Mouse (Mus musculus) heart, embryonic 14.5 days (tissue): ENCODE measurements around the gene Kmt2b. TPM values are rescaled to one million over a fixed set of nuclear protein-coding genes. Genes with fewer than 3 reads are reported as not detected.

Experiments used
- ATAC-seq: fragments of 200-750 bp; cut with Nextera tagmentation; 2 replicates; pipeline ENCODE4 v1.8.0; 2017; ENCODE audit warnings: low read depth, moderate TSS enrichment; ENCODE audit not compliant: insufficient number of reproducible peaks, insufficient read depth, low FRiP score
- H3K27ac ChIP-seq, 2 experiments: fragments of 200-500 bp in 1 of 2; fragments of 300-500 bp in 1 of 2; sonication (generic) in 1 of 2; replicated peaks in 1 of 2; 2 replicates each; pipeline ENCODE4 v1.5.1; 2012 to 2014; ENCODE audit warnings: low read depth in 2 of 2, low read length in 2 of 2, control low read depth in 1 of 2, mild to moderate bottlenecking in 1 of 2, mixed read lengths in 1 of 2; ENCODE audit not compliant: control insufficient read depth in 1 of 2, insufficient read depth in 1 of 2
- H3K27me3 ChIP-seq: fragments of 300-500 bp; sonication (generic); 2 replicates; pipeline ENCODE4 v1.6.1; 2014; ENCODE audit warnings: mild to moderate bottlenecking, low read length, control low read depth; ENCODE audit not compliant: control insufficient read depth, insufficient read depth
- H3K36me3 ChIP-seq: fragments of 300-500 bp; sonication (generic); 2 replicates; pipeline ENCODE4 v1.6.1; 2014; ENCODE audit warnings: mild to moderate bottlenecking, control low read depth, low read length, mixed read lengths; ENCODE audit not compliant: control insufficient read depth, insufficient read depth
- H3K4me1 ChIP-seq, 2 experiments: fragments of 200-500 bp in 1 of 2; fragments of 300-500 bp in 1 of 2; sonication (generic) in 1 of 2; 2 replicates each; pipeline ENCODE4 v1.6.1; 2012 to 2014; ENCODE audit warnings: low read length in 2 of 2, control low read depth in 1 of 2, mixed read lengths in 1 of 2; ENCODE audit not compliant: control insufficient read depth in 2 of 2, insufficient read depth in 2 of 2
- H3K4me2 ChIP-seq: fragments of 300-500 bp; sonication (generic); 2 replicates; pipeline ENCODE4 v1.6.1; 2014; ENCODE audit warnings: mild to moderate bottlenecking, low read length
- H3K4me3 ChIP-seq, 2 experiments: fragments of 200-500 bp in 1 of 2; fragments of 300-500 bp in 1 of 2; sonication (generic) in 1 of 2; 2 replicates each; pipeline ENCODE4 v1.5.1; 2012 to 2014; ENCODE audit warnings: low read length in 2 of 2, mild to moderate bottlenecking in 2 of 2, control low read depth in 1 of 2, low read depth in 1 of 2, moderate library complexity in 1 of 2; ENCODE audit not compliant: control insufficient read depth in 1 of 2, insufficient read depth in 1 of 2
- H3K9ac ChIP-seq: fragments of 300-500 bp; sonication (generic); 2 replicates; pipeline ENCODE4 v1.6.1; 2014; ENCODE audit warnings: mild to moderate bottlenecking, low read length
- H3K9me3 ChIP-seq: fragments of 300-500 bp; sonication (generic); 2 replicates; pipeline ENCODE4 v1.6.1; 2016; ENCODE audit warnings: low read length, control low read depth; ENCODE audit not compliant: control insufficient read depth
- WGBS: fragments of 180-500 bp; shearing (Covaris S2); extraction: QIAGEN DNeasy Blood & Tissue Kit; methylation state at CpG from one replicate; pipeline ENCODE4 v1.1.7; 2014; 5-methylcytosine and 5-hydroxymethylcytosine counted together
- polyA plus RNA-seq: library from polyadenylated mRNA; unstranded; fragments of >200 nt; fragmentation: Nextera tagmentation; extraction: Ambion mirVana; gene quantifications from 2 replicates; pipeline ENCODE4 v1.2.1, GENCODE M21; 2014

Gene Kmt2b
- polyA plus RNA-seq: 8.0 and 9.7 TPM in 2 replicates

- Histone ChIP-seq H3K9ac (peak within 1 kb of the TSS; percentile 96), H3K4me2 (peak within 1 kb of the TSS; percentile 97), H3K4me3 (peak within 1 kb of the TSS; percentile 77 to 94), H3K27me3 (no peaks in the 10 kb centered on the region; the same call in 1 of the 2 replicates), H3K9me3 (no peaks in the 10 kb centered on the region), H3K27ac (peak within 1 kb of the TSS; percentile 88 to 90), H3K36me3 (peaks cover 30% of the 10 kb centered on the region), H3K4me1 (peaks cover 3 to 15% of the 10 kb centered on the region in 2 experiments; a peak in 3 of 4 replicates)
- ATAC-seq: peak; percentile 96
- WGBS: under 1% methylated on average over 61 of the region's 68 CpGs
These were observed at the start of gene Kmt2b for GRCm38 (mm10) chr7:30588676-30589434. Kmt2b (minus strand) TSS chr7:30588726.

DNA sequence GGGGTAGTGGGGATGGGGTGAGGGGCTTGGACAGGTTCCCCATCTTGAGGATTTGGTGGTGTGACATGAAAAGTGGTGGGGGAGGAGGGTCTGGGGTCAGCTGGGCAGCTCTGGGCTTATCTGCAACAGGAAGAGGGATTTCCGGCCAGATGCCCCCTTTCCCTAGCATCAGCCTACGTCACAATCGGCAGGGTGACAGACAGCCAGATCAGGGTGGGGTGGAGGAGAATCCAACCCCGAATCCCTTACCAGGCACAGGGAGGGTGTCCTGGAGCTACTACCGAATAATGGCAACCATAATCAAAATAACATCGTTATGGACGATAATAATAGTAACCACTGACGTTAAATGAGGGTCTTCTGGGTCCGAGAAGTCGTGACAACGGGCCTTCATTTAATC lies 47.9 kb upstream of the Kmt2b start:
- no peak overlapping the region for H3K4me3 ChIP-seq
- no peak overlapping the region for H3K27ac ChIP-seq

DNA sequence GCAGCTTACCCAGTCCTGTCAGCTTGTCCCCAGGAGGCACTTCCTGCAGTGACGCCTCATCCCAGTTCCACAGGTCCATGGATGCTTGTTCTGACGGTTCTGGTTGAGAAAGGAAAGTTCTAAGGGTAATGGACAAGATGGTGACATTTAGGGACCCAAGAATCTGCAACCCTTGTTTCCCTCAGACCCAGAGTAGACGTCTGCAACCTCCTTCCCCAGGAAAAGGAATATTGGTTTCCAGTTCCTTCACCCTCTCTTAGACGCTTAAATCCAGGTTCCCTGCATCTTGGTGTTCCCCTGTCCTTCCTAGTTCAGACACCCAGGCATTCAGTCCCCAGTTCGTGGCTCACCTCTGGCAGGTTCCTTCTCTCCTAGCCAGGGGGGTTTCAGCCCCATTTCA lies 47.2 kb upstream of the Kmt2b start, which contains the start of gene Etv2:
Gene Etv2 (minus strand): TSS at position 101 of the 400 bp plus-strand sequence.
- H3K4me1 ChIP-seq: peaks cover 18 to 19% of the 10 kb centered on the region in 2 experiments
- no peak within 1 kb of the TSS for H3K27ac ChIP-seq
- no peak within 1 kb of the TSS for H3K9ac ChIP-seq
- H3K9me3 ChIP-seq: no peaks in the 10 kb centered on the region
- H3K36me3 ChIP-seq: peaks cover 8% of the 10 kb centered on the region
- peaks cover 43% of the 10 kb centered on the region for H3K27me3 ChIP-seq
- WGBS: 6% methylated on average over 5 of the region's 5 CpGs
- H3K4me3 ChIP-seq: peak within 1 kb of the TSS; percentile 14 to 19; a peak in 3 of 4 replicates
- peak within 1 kb of the TSS; percentile 43 for H3K4me2 ChIP-seq
- ATAC-seq: no peak

More for the DNA sequence above, 47.9 kb upstream of the Kmt2b start:
- Histone ChIP-seq H3K36me3 (peaks cover 14% of the 10 kb centered on the region), H3K9ac (no peak overlapping the region), H3K27me3 (peaks cover 43% of the 10 kb centered on the region), H3K4me1 (peaks cover 18 to 19% of the 10 kb centered on the region in 2 experiments), H3K9me3 (no peaks in the 10 kb centered on the region), H3K4me2 (peak overlapping the region; percentile 23; the same call in 1 of the 2 replicates)
- 15% methylated on average over 11 of the region's 11 CpGs for WGBS
- no peak for ATAC-seq

GRCm38 (mm10) chr7:30634621-30635020 lies 46.1 kb upstream of the Kmt2b start:
- Histone ChIP-seq H3K9me3 (no peaks in the 10 kb centered on the region), H3K27ac (no peak overlapping the region), H3K36me3 (no peaks in the 10 kb centered on the region), H3K4me1 (peaks cover 17 to 18% of the 10 kb centered on the region in 2 experiments), H3K27me3 (peaks cover 43% of the 10 kb centered on the region), H3K4me3 (peak overlapping the region; percentile 14 to 19; a peak in 3 of 4 replicates), H3K4me2 (peak overlapping the region; percentile 43), H3K9ac (no peak overlapping the region)
- no peak for ATAC-seq
- whole genome bisulfite sequencing: 3% methylated on average over 20 of the region's 20 CpGs

DNA sequence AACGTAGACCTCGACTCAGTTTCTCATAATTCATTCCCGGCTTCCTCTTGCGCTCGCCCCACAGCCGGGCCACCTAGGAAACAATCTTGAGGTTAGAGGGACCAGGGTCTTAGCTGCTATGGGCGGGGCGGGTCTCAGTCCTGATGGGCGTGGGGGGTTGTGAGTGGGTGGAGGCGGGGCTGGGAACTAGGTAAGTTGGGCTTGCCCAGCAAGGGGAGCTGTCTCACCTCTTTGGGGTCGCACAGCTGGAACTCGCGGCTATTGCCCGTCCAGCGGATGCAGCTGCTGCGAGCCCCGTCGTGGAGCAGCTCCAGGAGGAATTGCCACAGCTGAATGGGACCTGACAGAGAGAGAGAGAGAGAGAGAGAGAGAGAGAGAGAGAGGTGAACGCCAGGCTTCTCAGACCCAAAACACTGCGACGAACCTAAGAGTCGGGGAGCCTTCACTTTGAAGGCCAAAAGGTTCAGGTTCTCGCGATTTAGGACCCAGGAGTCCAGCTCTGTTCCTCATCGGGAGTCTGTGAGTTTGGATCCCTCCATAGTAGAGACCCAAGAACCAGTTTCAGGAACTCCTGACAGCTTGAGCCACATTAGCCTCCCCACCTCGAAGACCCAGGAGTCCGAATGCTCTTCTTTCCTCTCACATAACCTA lies 45.4 kb upstream of the Kmt2b start:
- Histone ChIP-seq H3K4me1 (peaks cover 10 to 12% of the 10 kb centered on the region in 2 experiments; a peak in 2 of 4 replicates), H3K4me2 (no peak overlapping the region), H3K9ac (no peak overlapping the region), H3K4me3 (0 out of 4 replicates have a peak overlapping the region, but pooled peaks of 1 of the 2 experiments have one; percentile 9), H3K27ac (no peak overlapping the region), H3K9me3 (no peaks in the 10 kb centered on the region), H3K36me3 (no peaks in the 10 kb centered on the region), H3K27me3 (peaks cover 43% of the 10 kb centered on the region)
- ATAC-seq: no peak
- 10% methylated on average over 27 of the region's 27 CpGs for WGBS

- no peak overlapping the region for H3K9ac ChIP-seq
- H3K4me3 ChIP-seq: no peak overlapping the region
- H3K27me3 ChIP-seq: peaks cover 19% of the 10 kb centered on the region
- H3K4me1 ChIP-seq: peaks cover 0 to 10% of the 10 kb centered on the region in 2 experiments; a peak in 3 of 4 replicates
- H3K9me3 ChIP-seq: no peaks in the 10 kb centered on the region
- no peak overlapping the region for H3K27ac ChIP-seq
- no peak overlapping the region for H3K4me2 ChIP-seq
- no peak for ATAC-seq
- peaks cover 6% of the 10 kb centered on the region for H3K36me3 ChIP-seq
These were observed 40.5 kb upstream of the Kmt2b start for GRCm38 (mm10) chr7:30629013-30629412.

DNA sequence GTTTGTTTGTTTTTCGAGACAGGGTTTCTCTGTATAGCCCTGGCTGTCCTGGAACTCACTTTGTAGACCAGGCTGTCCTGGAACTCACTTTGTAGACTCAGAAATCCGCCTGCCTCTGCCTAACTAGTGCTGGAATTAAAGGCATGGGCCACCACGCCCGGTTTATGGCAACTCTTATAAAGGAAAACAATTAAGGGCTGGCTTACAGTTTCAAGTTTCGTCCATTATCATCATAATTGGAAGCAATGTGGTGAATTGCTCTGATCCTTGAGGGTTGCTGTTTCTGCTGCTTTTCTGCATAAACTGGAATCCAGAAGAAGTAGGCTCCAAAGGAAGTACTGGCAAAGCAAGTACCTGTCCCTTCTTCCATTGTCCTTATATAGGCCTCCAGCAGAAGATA lies 38.1 kb upstream of the Kmt2b start:
- Histone ChIP-seq H3K36me3 (peaks cover 29% of the 10 kb centered on the region), H3K4me3 (no peak overlapping the region), H3K9me3 (no peaks in the 10 kb centered on the region), H3K27me3 (no peaks in the 10 kb centered on the region; the same call in 1 of the 2 replicates), H3K27ac (no peak overlapping the region), H3K4me1 (peaks cover 3 to 9% of the 10 kb centered on the region in 2 experiments; a peak in 3 of 4 replicates), H3K4me2 (no peak overlapping the region; the same call in 1 of the 2 replicates), H3K9ac (no peak overlapping the region)
- WGBS: 81% methylated on average over 5 of the region's 5 CpGs
- ATAC-seq: no peak
